Mouse (Mus musculus) intestine, postnatal 0 days (tissue): Measurements from ENCODE around the gene Lgmn. TPM values are rescaled to one million over a fixed set of nuclear protein-coding genes. Genes with fewer than 3 reads are reported as not detected.

Experiments
- ATAC-seq: fragments of 200-750 bp; cut with Nextera tagmentation; 2 replicates; pipeline ENCODE4 v1.8.0; 2017; ENCODE audit warnings: mild to moderate bottlenecking, moderate TSS enrichment, moderate library complexity
- H3K27ac ChIP-seq: fragments of 300-500 bp; sonication (generic); 2 replicates; pipeline ENCODE4 v1.5.1; 2014; ENCODE audit warnings: mild to moderate bottlenecking, low read depth, low read length, moderate library complexity
- H3K27me3 ChIP-seq: fragments of 300-500 bp; sonication (generic); replicated peaks from 2 replicates; pipeline ENCODE4 v1.6.1; 2014; ENCODE audit warnings: low read length, mixed read lengths; ENCODE audit not compliant: control insufficient read depth, insufficient read depth
- H3K36me3 ChIP-seq: fragments of 300-500 bp; sonication (generic); 2 replicates; pipeline ENCODE4 v1.6.1; 2014; ENCODE audit warnings: mild to moderate bottlenecking, moderate library complexity; ENCODE audit not compliant: control insufficient read depth, insufficient read depth
- H3K4me1 ChIP-seq: fragments of 300-500 bp; sonication (generic); replicated peaks from 2 replicates; pipeline ENCODE4 v1.6.1; 2014; ENCODE audit warnings: antibody characterized with exemption, low read length, mixed read lengths; ENCODE audit not compliant: control insufficient read depth, insufficient read depth
- H3K4me2 ChIP-seq: fragments of 300-500 bp; sonication (generic); replicated peaks from 2 replicates; pipeline ENCODE4 v1.6.1; 2014; ENCODE audit warnings: low read depth, mild to moderate bottlenecking, moderate library complexity
- H3K4me3 ChIP-seq: fragments of 300-500 bp; sonication (generic); 2 replicates; pipeline ENCODE4 v1.5.1; 2014; ENCODE audit warnings: low read depth, low read length
- H3K9ac ChIP-seq: fragments of 300-500 bp; sonication (generic); 2 replicates; pipeline ENCODE4 v1.6.1; 2014; ENCODE audit warnings: mild to moderate bottlenecking, low read depth, low read length
- H3K9me3 ChIP-seq: fragments of 300-500 bp; sonication (generic); 2 replicates; pipeline ENCODE4 v1.6.1; 2016; ENCODE audit warnings: mixed run types; ENCODE audit not compliant: control insufficient read depth
- CTCF ChIP-seq: sonication (generic); IDR thresholded peaks from 2 replicates; pipeline ENCODE4 v1.5.1; 2016; ENCODE audit warnings: low read depth, mild to moderate bottlenecking, control low read depth, antibody characterized with exemption, moderate library complexity
- WGBS: fragments of 180-500 bp; shearing (Covaris S2); extraction: QIAGEN DNeasy Blood & Tissue Kit; methylation state at CpG from one replicate; pipeline ENCODE4 v1.1.7; 2014; 5-methylcytosine and 5-hydroxymethylcytosine counted together
- polyA plus RNA-seq: library from polyadenylated mRNA; unstranded; fragments of >200 nt; fragmentation: Nextera tagmentation; extraction: Ambion mirVana; gene quantifications from 2 replicates; pipeline ENCODE4 v1.2.1, GENCODE M21; 2015

The Lgmn gene
- polyA plus RNA-seq, 1 experiment from 2014 or later = 1,340 TPM

DNA sequence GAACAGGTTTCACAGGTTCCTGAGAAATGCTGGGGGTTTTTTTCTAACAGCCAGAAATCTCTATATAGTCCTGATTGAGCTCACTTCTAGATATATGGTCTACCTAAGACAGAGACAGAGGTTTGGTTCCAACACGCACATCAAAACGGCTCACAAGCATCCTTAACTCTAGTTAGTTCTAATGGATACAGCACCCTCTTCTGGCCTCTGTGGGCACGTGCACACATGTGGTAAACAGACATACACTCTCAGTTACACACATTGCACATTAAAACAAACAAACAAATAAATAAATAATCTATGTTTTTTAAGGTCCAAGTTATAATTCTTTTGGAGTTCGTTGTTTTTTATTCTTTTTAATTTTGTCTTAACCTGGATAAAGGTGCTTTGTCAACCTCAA lies 25.0 kb upstream of the Lgmn start:
- H3K27ac ChIP-seq = no peak overlapping the region
- H3K4me2 ChIP-seq = no peak overlapping the region
- no peak overlapping the region for H3K9ac ChIP-seq
- H3K4me1 ChIP-seq = no peaks in the 10 kb centered on the region
- no peaks in the 10 kb centered on the region for H3K36me3 ChIP-seq
- no peaks in the 10 kb centered on the region for H3K9me3 ChIP-seq
- no peaks in the 10 kb centered on the region for H3K27me3 ChIP-seq
- peak; percentile 53 for TF ChIP-seq CTCF
- no peak for ATAC-seq
- WGBS = 69% methylated on average over 4 of the region's 4 CpGs
- H3K4me3 ChIP-seq = no peak overlapping the region

DNA sequence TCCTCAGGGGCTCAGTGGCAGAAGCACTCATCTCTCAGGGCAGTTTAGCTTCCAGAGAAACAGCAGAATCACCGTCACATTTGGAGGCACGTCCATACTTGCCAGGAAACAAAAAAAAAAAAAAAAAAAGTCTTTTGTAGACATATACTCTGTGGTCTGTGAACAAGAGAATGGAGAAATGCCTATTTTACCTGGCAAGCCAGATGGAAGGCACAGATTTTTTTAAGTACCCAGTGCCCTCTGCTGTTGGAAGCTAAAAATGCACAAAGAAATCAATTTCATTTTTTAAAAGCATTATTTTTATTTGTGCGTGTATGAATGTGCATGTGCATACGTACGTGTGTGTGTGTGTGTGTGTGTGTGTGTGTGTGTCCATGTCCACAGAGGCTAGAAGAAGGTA lies 21.6 kb upstream of the Lgmn start:
- Histone ChIP-seq H3K4me2 (no peak overlapping the region), H3K4me1 (no peaks in the 10 kb centered on the region), H3K9me3 (no peaks in the 10 kb centered on the region), H3K36me3 (no peaks in the 10 kb centered on the region), H3K27ac (no peak overlapping the region), H3K9ac (no peak overlapping the region), H3K4me3 (no peak overlapping the region), H3K27me3 (no peaks in the 10 kb centered on the region)
- WGBS = 71% methylated on average over 5 of the region's 5 CpGs
- ATAC-seq = no peak
- TF ChIP-seq CTCF = peak; percentile 77

DNA sequence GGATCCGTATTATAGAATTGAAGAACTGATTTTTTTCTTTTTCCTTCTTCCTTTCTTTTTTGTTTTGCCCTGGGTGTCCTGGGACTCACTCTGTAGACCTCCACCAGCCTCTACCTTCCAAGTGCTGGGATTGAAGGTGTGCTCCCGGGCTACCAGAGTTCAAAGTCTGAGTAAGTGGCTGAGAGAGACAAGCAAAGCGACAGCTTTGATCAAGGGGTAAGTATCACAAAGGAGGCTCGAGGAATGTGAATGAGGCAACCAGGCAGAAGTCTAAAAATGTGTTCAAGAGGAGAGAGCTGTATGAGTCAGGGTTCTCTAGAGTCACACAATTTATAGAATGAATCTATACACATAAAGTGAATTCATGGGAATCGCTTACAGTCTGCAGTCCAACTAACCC lies 20.4 kb upstream of the Lgmn start:
- no peaks in the 10 kb centered on the region for H3K9me3 ChIP-seq
- peak; percentile 32; the same call in 1 of the 2 replicates for ATAC-seq

DNA sequence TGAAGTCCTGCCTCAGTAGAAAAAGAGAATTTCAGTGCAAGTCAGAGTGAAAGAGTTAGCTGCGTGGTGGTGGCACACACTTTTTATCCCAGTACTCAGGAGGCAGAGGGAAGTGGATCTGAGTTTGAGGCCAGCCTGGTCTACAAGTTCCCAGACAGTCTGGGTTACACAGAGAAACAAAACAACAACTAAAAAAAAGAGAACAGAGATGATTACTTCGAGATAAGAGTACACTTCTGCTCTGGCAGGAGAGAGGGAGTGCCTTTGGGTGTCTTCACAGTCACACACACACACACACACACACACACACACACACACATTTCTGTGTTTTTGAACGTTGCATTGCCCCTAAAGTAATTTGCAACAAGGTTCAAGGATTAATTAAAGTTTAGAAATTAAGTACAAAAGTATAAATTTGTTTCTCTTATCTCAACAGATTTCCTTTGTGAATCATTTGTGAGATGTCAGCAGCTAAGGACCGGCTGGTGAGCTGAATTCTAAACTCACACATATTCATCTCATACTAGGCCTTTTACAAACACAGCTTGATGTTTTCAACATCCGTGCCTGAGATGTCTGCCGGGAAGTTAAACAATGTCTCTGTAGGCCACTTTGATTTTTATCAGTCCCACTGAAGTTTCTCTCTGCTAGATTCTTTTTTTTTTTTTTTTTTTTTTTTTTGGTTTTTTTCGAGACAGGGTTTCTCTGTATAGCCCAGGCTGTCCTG lies 17.0 kb upstream of the Lgmn start:
- TF ChIP-seq CTCF = no peak
- Histone ChIP-seq H3K9ac (no peak overlapping the region), H3K27me3 (no peaks in the 10 kb centered on the region), H3K4me2 (no peak overlapping the region), H3K4me1 (0 out of 2 replicates have a peak, but pooled peaks cover 3% of the 10 kb centered on the region), H3K9me3 (no peaks in the 10 kb centered on the region), H3K27ac (no peak overlapping the region), H3K4me3 (no peak overlapping the region), H3K36me3 (no peaks in the 10 kb centered on the region)
- WGBS = 39% methylated on average over 7 of the region's 7 CpGs
- no peak for ATAC-seq

More for the DNA sequence above, 20.4 kb upstream of the Lgmn start:
- no peak overlapping the region for H3K4me3 ChIP-seq
- no peak overlapping the region for H3K27ac ChIP-seq
- WGBS = 55% methylated on average over 5 of the region's 5 CpGs
- no peaks in the 10 kb centered on the region for H3K36me3 ChIP-seq
- no peak for TF ChIP-seq CTCF
- no peak overlapping the region for H3K9ac ChIP-seq
- H3K27me3 ChIP-seq = no peaks in the 10 kb centered on the region
- H3K4me2 ChIP-seq = no peak overlapping the region
- H3K4me1 ChIP-seq = no peaks in the 10 kb centered on the region

DNA sequence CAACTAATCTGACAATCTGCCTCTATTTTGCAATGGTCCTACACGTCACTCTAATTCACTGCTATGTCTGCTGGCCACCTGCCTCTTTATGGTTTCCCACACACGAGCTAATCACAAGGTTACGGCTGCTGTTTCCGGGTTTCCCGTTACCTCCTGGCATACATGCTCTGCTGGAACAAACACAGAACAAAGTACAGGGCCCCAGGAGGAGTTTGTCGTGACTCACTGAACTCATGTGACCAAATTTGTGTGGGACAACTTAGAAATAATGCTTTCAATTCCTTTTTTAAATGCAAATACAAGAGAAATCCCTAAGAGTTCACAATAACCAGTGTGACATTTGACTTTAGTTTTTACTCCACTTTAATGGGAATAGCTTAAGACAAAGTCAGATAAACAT lies 14.0 kb upstream of the Lgmn start:
- ATAC-seq = peak; percentile 99
- no peak overlapping the region for H3K4me2 ChIP-seq
- no peak overlapping the region for H3K4me3 ChIP-seq
- H3K36me3 ChIP-seq = no peaks in the 10 kb centered on the region
- no peak overlapping the region for H3K9ac ChIP-seq
- H3K27ac ChIP-seq = peak overlapping the region; percentile 79
- H3K4me1 ChIP-seq = 0 out of 2 replicates have a peak, but pooled peaks cover 3% of the 10 kb centered on the region
- H3K9me3 ChIP-seq = no peaks in the 10 kb centered on the region
- H3K27me3 ChIP-seq = no peaks in the 10 kb centered on the region
- no peak for TF ChIP-seq CTCF
- WGBS = 16% methylated on average over 6 of the region's 6 CpGs

DNA sequence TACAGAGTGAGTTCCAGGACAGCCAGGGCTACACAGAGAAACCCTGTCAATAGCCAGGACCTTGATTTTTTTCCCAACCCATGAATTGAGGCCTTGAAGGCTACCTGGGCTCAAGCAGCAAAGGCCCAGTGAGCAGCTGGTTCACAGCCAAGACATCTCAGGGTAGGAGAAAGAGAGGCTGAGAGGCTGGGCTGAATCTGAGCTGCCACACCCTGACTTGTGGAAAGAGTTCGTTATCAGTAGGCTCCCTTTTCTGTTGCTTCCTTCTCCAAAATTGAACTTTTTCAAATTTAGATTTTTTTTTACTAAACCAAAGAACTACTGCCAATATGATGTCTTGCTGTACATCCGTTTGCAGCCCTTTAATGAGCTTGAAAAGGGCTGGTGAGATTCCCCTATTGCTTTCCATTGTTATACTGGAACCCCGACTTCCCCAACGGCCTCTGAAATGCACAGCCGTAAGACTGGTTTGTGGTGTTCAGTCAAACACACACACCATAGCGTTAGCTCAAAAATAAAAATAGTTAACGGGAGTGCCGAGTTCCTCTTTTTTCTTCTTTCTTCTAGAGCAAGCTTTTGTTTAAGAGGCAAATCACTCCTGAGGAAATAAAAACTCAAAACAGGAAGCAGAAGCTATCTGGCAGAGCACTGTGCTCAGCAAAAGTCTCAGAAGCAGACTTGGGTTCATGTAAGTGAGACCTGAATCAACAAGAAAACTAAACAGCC lies 11.7 kb upstream of the Lgmn start:
- H3K27ac ChIP-seq = peak overlapping the region; percentile 35

More for the DNA sequence above, 11.7 kb upstream of the Lgmn start:
- 0 out of 2 replicates have a peak, but pooled peaks cover 3% of the 10 kb centered on the region for H3K4me1 ChIP-seq
- ATAC-seq = no peak
- 75% methylated on average over 8 of the region's 8 CpGs for WGBS
- H3K36me3 ChIP-seq = no peaks in the 10 kb centered on the region
- H3K4me3 ChIP-seq = no peak overlapping the region
- no peak overlapping the region for H3K4me2 ChIP-seq
- H3K9ac ChIP-seq = no peak overlapping the region
- H3K9me3 ChIP-seq = no peaks in the 10 kb centered on the region
- H3K27me3 ChIP-seq = no peaks in the 10 kb centered on the region
- TF ChIP-seq CTCF = no peak
